Mouse (Mus musculus): ENCODE measurements around the gene Hyal2. TPM values are rescaled to one million over a fixed set of nuclear protein-coding genes. Genes with fewer than 3 reads are reported as not detected.

The Hyal2 gene
- polyA plus RNA-seq, 1 experiment from 2014 or later, result 87.4 TPM

GRCm38 (mm10) chr9:107580501-107581317 is 13.0 kb downstream of the Hyal2 start, which contains the start of gene Hyal3:
Hyal3 (plus strand) TSS chr9:107580818.
- WGBS, result under 1% methylated on average over 32 of the region's 32 CpGs
- H3K9ac ChIP-seq (ENCODE audit: low read length), result peak within 1 kb of the TSS; percentile 84
- no peaks in the 10 kb centered on the region for H3K9me3 ChIP-seq (replicated peaks; ENCODE audit: control insufficient read depth, low read length)
- peaks cover 31% of the 10 kb centered on the region for H3K4me1 ChIP-seq (ENCODE audit: control insufficient read depth, insufficient read depth, low read length)
- peak within 1 kb of the TSS; percentile 68 for H3K4me3 ChIP-seq (ENCODE audit: low read length)
- H3K27me3 ChIP-seq (ENCODE audit: control insufficient read depth, insufficient read depth, low read length), result no peaks in the 10 kb centered on the region
- peak within 1 kb of the TSS; percentile 82 for H3K4me2 ChIP-seq (ENCODE audit: low read depth, low read length)
- ATAC-seq (replicated peaks; ENCODE audit: extremely low read depth, insufficient read depth, low FRiP score), result peak; percentile 77
- H3K36me3 ChIP-seq (ENCODE audit: control insufficient read depth, insufficient read depth), result peaks cover 3% of the 10 kb centered on the region; the same call in 1 of the 2 replicates
- H3K27ac ChIP-seq (ENCODE audit: low read length), result peak within 1 kb of the TSS; percentile 88

- no peaks in the 10 kb centered on the region for H3K9me3 ChIP-seq (replicated peaks; ENCODE audit: control insufficient read depth, low read length)
- H3K9ac ChIP-seq (ENCODE audit: low read length), result peak overlapping the region; percentile 84
- 67% methylated on average over 4 of the region's 4 CpGs for WGBS
- H3K36me3 ChIP-seq (ENCODE audit: control insufficient read depth, insufficient read depth), result peaks cover 3% of the 10 kb centered on the region; the same call in 1 of the 2 replicates
- H3K4me1 ChIP-seq (ENCODE audit: control insufficient read depth, insufficient read depth, low read length), result peaks cover 23% of the 10 kb centered on the region
- H3K4me3 ChIP-seq (ENCODE audit: low read length), result peak overlapping the region; percentile 68
- H3K27ac ChIP-seq (ENCODE audit: low read length), result no peak overlapping the region
- H3K27me3 ChIP-seq (ENCODE audit: control insufficient read depth, insufficient read depth, low read length), result no peaks in the 10 kb centered on the region
- peak overlapping the region; percentile 82 for H3K4me2 ChIP-seq (ENCODE audit: low read depth, low read length)
- ATAC-seq (replicated peaks; ENCODE audit: extremely low read depth, insufficient read depth, low FRiP score), result no peak
Measured at GRCm38 (mm10) chr9:107581584-107581983, 13.8 kb downstream of the Hyal2 start.

GRCm38 (mm10) chr9:107582509-107583062 is 14.8 kb downstream of the Hyal2 start:
- H3K36me3 ChIP-seq (ENCODE audit: control insufficient read depth, insufficient read depth), result peaks cover 3% of the 10 kb centered on the region; the same call in 1 of the 2 replicates
- H3K4me3 ChIP-seq (ENCODE audit: low read length), result no peak overlapping the region
- no peak overlapping the region for H3K4me2 ChIP-seq (ENCODE audit: low read depth, low read length)
- no peak for ATAC-seq (replicated peaks; ENCODE audit: extremely low read depth, insufficient read depth, low FRiP score)
- WGBS, result 92% methylated on average over 7 of the region's 7 CpGs
- H3K9me3 ChIP-seq (replicated peaks; ENCODE audit: control insufficient read depth, low read length), result no peaks in the 10 kb centered on the region
- no peak overlapping the region for H3K27ac ChIP-seq (ENCODE audit: low read length)
- no peaks in the 10 kb centered on the region for H3K27me3 ChIP-seq (ENCODE audit: control insufficient read depth, insufficient read depth, low read length)
- H3K9ac ChIP-seq (ENCODE audit: low read length), result no peak overlapping the region
- H3K4me1 ChIP-seq (ENCODE audit: control insufficient read depth, insufficient read depth, low read length), result peaks cover 17% of the 10 kb centered on the region

- peaks cover 18% of the 10 kb centered on the region for H3K4me1 ChIP-seq (ENCODE audit: control insufficient read depth, insufficient read depth, low read length)
- H3K9ac ChIP-seq (ENCODE audit: low read length), result no peak overlapping the region
- no peak overlapping the region for H3K27ac ChIP-seq (ENCODE audit: low read length)
- no peak overlapping the region for H3K4me3 ChIP-seq (ENCODE audit: low read length)
- H3K9me3 ChIP-seq (replicated peaks; ENCODE audit: control insufficient read depth, low read length), result no peaks in the 10 kb centered on the region
- ATAC-seq (replicated peaks; ENCODE audit: extremely low read depth, insufficient read depth, low FRiP score), result no peak
- H3K4me2 ChIP-seq (ENCODE audit: low read depth, low read length), result no peak overlapping the region
- no peaks in the 10 kb centered on the region for H3K27me3 ChIP-seq (ENCODE audit: control insufficient read depth, insufficient read depth, low read length)
- WGBS, result 89% methylated on average over 14 of the region's 14 CpGs
- peaks cover 3% of the 10 kb centered on the region; the same call in 1 of the 2 replicates for H3K36me3 ChIP-seq (ENCODE audit: control insufficient read depth, insufficient read depth)
Measured at GRCm38 (mm10) chr9:107583174-107583573, 15.4 kb downstream of the Hyal2 start.

- no peaks in the 10 kb centered on the region for H3K27me3 ChIP-seq (ENCODE audit: control insufficient read depth, insufficient read depth, low read length)
- no peak overlapping the region for H3K4me3 ChIP-seq (ENCODE audit: low read length)
- no peak for ATAC-seq (replicated peaks; ENCODE audit: extremely low read depth, insufficient read depth, low FRiP score)
- H3K4me2 ChIP-seq (ENCODE audit: low read depth, low read length), result no peak overlapping the region
- WGBS, result 85% methylated on average over 5 of the region's 5 CpGs
- no peak overlapping the region for H3K9ac ChIP-seq (ENCODE audit: low read length)
- H3K9me3 ChIP-seq (replicated peaks; ENCODE audit: control insufficient read depth, low read length), result no peaks in the 10 kb centered on the region
- H3K36me3 ChIP-seq (ENCODE audit: control insufficient read depth, insufficient read depth), result peaks cover 11% of the 10 kb centered on the region
- no peak overlapping the region for H3K27ac ChIP-seq (ENCODE audit: low read length)
- peaks cover 40% of the 10 kb centered on the region for H3K4me1 ChIP-seq (ENCODE audit: control insufficient read depth, insufficient read depth, low read length)
Measured at GRCm38 (mm10) chr9:107586504-107586903, 18.8 kb downstream of the Hyal2 start.

- Histone ChIP-seq H3K4me3 (ENCODE audit: low read length) (peak within 1 kb of the TSS; percentile 69), H3K9me3 (replicated peaks; ENCODE audit: control insufficient read depth, low read length) (no peaks in the 10 kb centered on the region), H3K27ac (ENCODE audit: low read length) (peak within 1 kb of the TSS; percentile 62), H3K27me3 (ENCODE audit: control insufficient read depth, insufficient read depth, low read length) (no peaks in the 10 kb centered on the region), H3K36me3 (ENCODE audit: control insufficient read depth, insufficient read depth) (peaks cover 18% of the 10 kb centered on the region), H3K4me2 (ENCODE audit: low read depth, low read length) (peak within 1 kb of the TSS; percentile 69), H3K4me1 (ENCODE audit: control insufficient read depth, insufficient read depth, low read length) (peaks cover 36% of the 10 kb centered on the region), H3K9ac (ENCODE audit: low read length) (peak within 1 kb of the TSS; percentile 75)
- ATAC-seq (replicated peaks; ENCODE audit: extremely low read depth, insufficient read depth, low FRiP score), result peak; percentile 96
- WGBS, result 10% methylated on average over 46 of the region's 46 CpGs
Measured at GRCm38 (mm10) chr9:107586974-107587832, 19.5 kb downstream of the Hyal2 start, which contains the start of gene Ifrd2. Ifrd2 (plus strand) TSS chr9:107587642.

GRCm38 (mm10) chr9:107587833-107588639 is 20.3 kb downstream of the Hyal2 start:
- peak overlapping the region; percentile 75 for H3K9ac ChIP-seq (ENCODE audit: low read length)
- under 1% methylated on average over 33 of the region's 33 CpGs for whole genome bisulfite sequencing
- H3K27me3 ChIP-seq (ENCODE audit: control insufficient read depth, insufficient read depth, low read length), result no peaks in the 10 kb centered on the region
- H3K27ac ChIP-seq (ENCODE audit: low read length), result peak overlapping the region; percentile 62
- H3K4me2 ChIP-seq (ENCODE audit: low read depth, low read length), result peak overlapping the region; percentile 69
- no peaks in the 10 kb centered on the region for H3K9me3 ChIP-seq (replicated peaks; ENCODE audit: control insufficient read depth, low read length)
- peak overlapping the region; percentile 69 for H3K4me3 ChIP-seq (ENCODE audit: low read length)
- peaks cover 44% of the 10 kb centered on the region for H3K4me1 ChIP-seq (ENCODE audit: control insufficient read depth, insufficient read depth, low read length)
- peaks cover 20% of the 10 kb centered on the region for H3K36me3 ChIP-seq (ENCODE audit: control insufficient read depth, insufficient read depth)
- no peak; the same call in 1 of the 2 replicates for ATAC-seq (replicated peaks; ENCODE audit: extremely low read depth, insufficient read depth, low FRiP score)

All from heart, embryonic 16.5 days (tissue).